Mouse (Mus musculus) erythroblast, embryonic 14.5 days (primary cell): ENCODE data around the gene Mme. TPM values are rescaled to one million over a fixed set of nuclear protein-coding genes. Genes with fewer than 3 reads are reported as not detected.

ENCODE experiments used
- H3K27me3 ChIP-seq: 2 replicates; pipeline ENCODE4 v1.6.1; 2012; ENCODE audit warnings: inconsistent platforms; ENCODE audit not compliant: control insufficient read depth
- H3K36me3 ChIP-seq: 2 replicates; pipeline ENCODE4 v1.6.1; 2012; ENCODE audit warnings: mild to moderate bottlenecking, inconsistent platforms; ENCODE audit not compliant: control insufficient read depth
- H3K4me1 ChIP-seq: 2 replicates; pipeline ENCODE4 v1.6.1; 2012; ENCODE audit warnings: inconsistent platforms; ENCODE audit not compliant: control insufficient read depth
- H3K4me3 ChIP-seq: replicated peaks from 2 replicates; pipeline ENCODE3; 2012; ENCODE audit warnings: moderate library complexity, mild to moderate bottlenecking, inconsistent platforms
- H3K9me3 ChIP-seq: 2 replicates; pipeline ENCODE4 v1.6.1; 2012; ENCODE audit warnings: low read length, inconsistent platforms, mixed read lengths; ENCODE audit not compliant: control insufficient read depth
- GATA1 ChIP-seq: IDR thresholded peaks from 2 replicates; pipeline ENCODE4 v1.6.1; 2012; ENCODE audit warnings: low read length, inconsistent platforms, mixed read lengths
- TAL1 ChIP-seq: IDR thresholded peaks from 3 replicates; pipeline ENCODE4 v1.6.1; 2012; ENCODE audit warnings: low read length, inconsistent platforms, mixed read lengths
- polyA plus RNA-seq: library from polyadenylated mRNA; stranded (reverse); fragments of >175 nt; gene quantifications from 2 replicates; pipeline ENCODE4 v1.2.3, GENCODE M21; 2012

Mme gene
- not detected in 2 replicates for polyA plus RNA-seq

- no peaks in the 10 kb centered on the region for H3K4me1 ChIP-seq
- no peaks in the 10 kb centered on the region for H3K27me3 ChIP-seq
- TF ChIP-seq TAL1 (no peak), GATA1 (no peak)
- no peaks in the 10 kb centered on the region for H3K9me3 ChIP-seq
- no peak within 1 kb of the TSS for H3K4me3 ChIP-seq
- H3K36me3 ChIP-seq: no peaks in the 10 kb centered on the region
Observed at GRCm38 (mm10) chr3:63241099-63241587, at the start of gene Mme. Mme (plus strand) TSS chr3:63241537.

DNA sequence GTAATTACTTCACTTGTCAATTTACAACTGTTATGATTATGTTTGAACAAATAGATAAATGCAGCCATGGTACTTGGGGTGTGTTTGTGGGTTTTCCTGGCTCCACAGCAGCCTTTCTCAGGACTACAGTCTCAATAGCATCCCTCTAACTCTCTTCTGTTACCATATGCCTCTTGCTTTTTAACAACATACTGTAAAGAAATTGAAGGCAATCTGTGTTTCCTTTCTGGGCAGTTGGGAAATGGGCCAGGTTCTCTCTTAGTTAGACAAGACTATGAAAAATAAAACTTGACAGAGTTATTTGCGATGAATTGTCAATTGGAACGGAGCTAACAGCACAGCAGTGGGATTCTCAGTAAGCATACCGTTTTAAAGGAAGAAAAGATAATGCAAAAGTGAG lies 44.8 kb upstream of the Mme start:
- TF ChIP-seq GATA1 (no peak), TAL1 (no peak)
- H3K4me1 ChIP-seq: no peaks in the 10 kb centered on the region

GRCm38 (mm10) chr3:63198026-63198425 lies 43.3 kb upstream of the Mme start:
- Histone ChIP-seq H3K27me3 (no peaks in the 10 kb centered on the region), H3K9me3 (0 out of 2 replicates have a peak, but pooled peaks cover 5% of the 10 kb centered on the region), H3K4me3 (no peak overlapping the region), H3K36me3 (no peaks in the 10 kb centered on the region), H3K4me1 (no peaks in the 10 kb centered on the region)
- TF ChIP-seq TAL1: no peak
- TF ChIP-seq GATA1: no peak

More for the DNA sequence above, 44.8 kb upstream of the Mme start:
- Histone ChIP-seq H3K9me3 (no peaks in the 10 kb centered on the region), H3K4me3 (no peak overlapping the region), H3K27me3 (no peaks in the 10 kb centered on the region), H3K36me3 (no peaks in the 10 kb centered on the region)

- Histone ChIP-seq H3K27me3 (no peaks in the 10 kb centered on the region), H3K4me3 (no peak overlapping the region), H3K36me3 (no peaks in the 10 kb centered on the region), H3K4me1 (no peaks in the 10 kb centered on the region), H3K9me3 (peaks cover 6% of the 10 kb centered on the region; the same call in 1 of the 2 replicates)
- TF ChIP-seq TAL1: no peak
- TF ChIP-seq GATA1: no peak
Observed at GRCm38 (mm10) chr3:63221867-63222591, 19.3 kb upstream of the Mme start.

GRCm38 (mm10) chr3:63223676-63224075 lies 17.7 kb upstream of the Mme start:
- TF ChIP-seq GATA1: no peak
- no peak for TF ChIP-seq TAL1
- Histone ChIP-seq H3K9me3 (peaks cover 4% of the 10 kb centered on the region; the same call in 1 of the 2 replicates), H3K27me3 (no peaks in the 10 kb centered on the region), H3K4me1 (no peaks in the 10 kb centered on the region), H3K4me3 (no peak overlapping the region), H3K36me3 (no peaks in the 10 kb centered on the region)

GRCm38 (mm10) chr3:63235957-63236356 lies 5.4 kb upstream of the Mme start:
- TF ChIP-seq GATA1: no peak
- Histone ChIP-seq H3K9me3 (no peaks in the 10 kb centered on the region), H3K27me3 (no peaks in the 10 kb centered on the region), H3K4me1 (no peaks in the 10 kb centered on the region), H3K4me3 (no peak overlapping the region), H3K36me3 (no peaks in the 10 kb centered on the region)

- Histone ChIP-seq H3K9me3 (no peaks in the 10 kb centered on the region), H3K4me3 (no peak overlapping the region), H3K4me1 (no peaks in the 10 kb centered on the region), H3K27me3 (no peaks in the 10 kb centered on the region), H3K36me3 (no peaks in the 10 kb centered on the region)
- TF ChIP-seq GATA1 (no peak), TAL1 (no peak)
Observed at GRCm38 (mm10) chr3:63243721-63244120, 2.4 kb downstream of the Mme start.

DNA sequence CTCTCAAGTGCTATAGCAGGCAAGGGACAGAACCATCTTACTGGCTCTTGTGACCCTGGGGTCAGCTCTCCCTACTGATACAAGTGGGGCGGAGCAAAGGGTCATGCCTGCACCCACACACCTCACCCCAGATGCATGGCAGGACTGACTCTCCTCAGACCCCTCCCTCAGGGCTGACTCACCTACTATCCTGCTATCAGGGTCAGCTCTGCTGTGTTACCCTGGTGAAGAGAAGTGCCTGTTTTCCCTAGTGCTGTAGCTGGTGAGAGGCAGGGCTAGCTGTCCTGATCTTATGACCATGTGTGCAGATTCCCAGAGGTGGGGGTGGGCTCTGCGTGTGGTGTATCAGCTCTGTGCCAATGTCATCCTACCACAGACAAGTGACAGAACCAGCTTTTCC lies 30.8 kb downstream of the Mme start:
- H3K27me3 ChIP-seq: no peaks in the 10 kb centered on the region
- no peak for TF ChIP-seq GATA1
- H3K9me3 ChIP-seq: peaks cover 5% of the 10 kb centered on the region; the same call in 1 of the 2 replicates
- no peaks in the 10 kb centered on the region for H3K36me3 ChIP-seq
- no peaks in the 10 kb centered on the region for H3K4me1 ChIP-seq
- no peak overlapping the region for H3K4me3 ChIP-seq

- no peak for TF ChIP-seq GATA1
- TF ChIP-seq TAL1: no peak
- H3K4me1 ChIP-seq: no peaks in the 10 kb centered on the region
Observed at GRCm38 (mm10) chr3:63294316-63294715, 53.0 kb downstream of the Mme start.

More at GRCm38 (mm10) chr3:63294316-63294715, 53.0 kb downstream of the Mme start:
- no peaks in the 10 kb centered on the region for H3K36me3 ChIP-seq
- H3K9me3 ChIP-seq: no peaks in the 10 kb centered on the region
- no peak overlapping the region for H3K4me3 ChIP-seq
- H3K27me3 ChIP-seq: peaks cover 20% of the 10 kb centered on the region
